Mouse (Mus musculus) spleen, postnatal 36 days (tissue): ENCODE data around the gene Lsm4.

Experiments used
- DNase-seq, 2 experiments: peaks; one replicate each; pipeline ENCODE4 v3.0.0; 2022; ENCODE audit warnings: low spot score in 2 of 2, mixed read lengths in 1 of 2

Gene Lsm4

GRCm38 (mm10) chr8:70673079-70673856 is at the start of gene Lsm4:
Gene Lsm4 (plus strand): TSS chr8:70673248.
- DNase-seq = peak; percentile 97 to 99

- DNase-seq = peak in 1 of 2 experiments; percentile 54
These were observed 47.9 kb upstream of the Lsm4 start for GRCm38 (mm10) chr8:70625104-70625503.

- no peak for DNase-seq
These were observed 46.0 kb upstream of the Lsm4 start for GRCm38 (mm10) chr8:70627041-70627440.

GRCm38 (mm10) chr8:70628986-70629490 is 44.0 kb upstream of the Lsm4 start:
- no peak for DNase-seq

- peak; percentile 91 to 92 for DNase-seq
These were observed 43.2 kb upstream of the Lsm4 start for GRCm38 (mm10) chr8:70629574-70630531.

GRCm38 (mm10) chr8:70630532-70631381 is 42.3 kb upstream of the Lsm4 start:
- DNase-seq = peak in 1 of 2 experiments; percentile 40

GRCm38 (mm10) chr8:70631436-70631835 is 41.6 kb upstream of the Lsm4 start:
- DNase-seq = peak in 1 of 2 experiments; percentile 34

- DNase-seq = no peak
These were observed 40.6 kb upstream of the Lsm4 start, which contains the start of gene Gdf15 for GRCm38 (mm10) chr8:70632346-70632892. Gene Gdf15 (minus strand): TSS chr8:70632456.

GRCm38 (mm10) chr8:70634066-70634465 is 39.0 kb upstream of the Lsm4 start:
- peak in 1 of 2 experiments; percentile 34 for DNase-seq

GRCm38 (mm10) chr8:70635527-70635926 is 37.5 kb upstream of the Lsm4 start:
- DNase-seq = peak; percentile 83 to 84

GRCm38 (mm10) chr8:70636838-70637237 is 36.2 kb upstream of the Lsm4 start:
- peak in 1 of 2 experiments; percentile 39 for DNase-seq

- no peak for DNase-seq
These were observed 34.3 kb upstream of the Lsm4 start for GRCm38 (mm10) chr8:70638752-70639151.

- no peak for DNase-seq
These were observed 30.0 kb upstream of the Lsm4 start for GRCm38 (mm10) chr8:70643019-70643418.

- no peak for DNase-seq
These were observed 29.0 kb upstream of the Lsm4 start for GRCm38 (mm10) chr8:70644065-70644464.

GRCm38 (mm10) chr8:70645501-70646224 is 27.4 kb upstream of the Lsm4 start:
- DNase-seq = no peak

- DNase-seq = no peak
These were observed 26.7 kb upstream of the Lsm4 start for GRCm38 (mm10) chr8:70646369-70646768.

GRCm38 (mm10) chr8:70646775-70647174 is 26.3 kb upstream of the Lsm4 start:
- no peak for DNase-seq

GRCm38 (mm10) chr8:70647343-70648163 is 25.5 kb upstream of the Lsm4 start:
- no peak for DNase-seq

GRCm38 (mm10) chr8:70648164-70648442 is 24.9 kb upstream of the Lsm4 start:
- DNase-seq = no peak

GRCm38 (mm10) chr8:70648921-70649320 is 24.1 kb upstream of the Lsm4 start:
- DNase-seq = no peak
